Mouse (Mus musculus) lung, embryonic 15.5 days (tissue): ENCODE measurements around the gene Ccnb1ip1. TPM values are rescaled to one million over a fixed set of nuclear protein-coding genes. Genes with fewer than 3 reads are reported as not detected.

Experiments
- ATAC-seq: fragments of 200-750 bp; cut with Nextera tagmentation; 2 replicates; pipeline ENCODE4 v1.8.0; 2017; ENCODE audit warnings: moderate number of reproducible peaks, borderline replicate concordance; ENCODE audit not compliant: low FRiP score, low TSS enrichment; ENCODE audit errors: extremely low read depth
- H3K27ac ChIP-seq: fragments of 300-500 bp; sonication (generic); 2 replicates; pipeline ENCODE4 v1.5.1; 2015; ENCODE audit warnings: moderate library complexity, mild to moderate bottlenecking, inconsistent platforms
- H3K27me3 ChIP-seq: fragments of 300-500 bp; sonication (generic); 2 replicates; pipeline ENCODE4 v1.6.1; 2015; ENCODE audit warnings: inconsistent platforms
- H3K36me3 ChIP-seq: fragments of 300-500 bp; sonication (generic); 2 replicates; pipeline ENCODE4 v1.6.1; 2015; ENCODE audit warnings: inconsistent platforms
- H3K4me1 ChIP-seq: fragments of 300-500 bp; sonication (generic); 2 replicates; pipeline ENCODE4 v1.6.1; 2015; ENCODE audit warnings: inconsistent platforms
- H3K4me2 ChIP-seq: fragments of 300-500 bp; sonication (generic); 2 replicates; pipeline ENCODE4 v1.6.1; 2015; ENCODE audit warnings: inconsistent platforms, mild to moderate bottlenecking, moderate library complexity
- H3K4me3 ChIP-seq: fragments of 300-500 bp; sonication (generic); 2 replicates; pipeline ENCODE4 v1.5.1; 2015; ENCODE audit warnings: mild to moderate bottlenecking, inconsistent platforms
- H3K9ac ChIP-seq: fragments of 300-500 bp; sonication (generic); 2 replicates; pipeline ENCODE4 v1.6.1; 2015; ENCODE audit warnings: inconsistent platforms
- H3K9me3 ChIP-seq: fragments of 300-500 bp; sonication (generic); 2 replicates; pipeline ENCODE4 v1.6.1; 2016; ENCODE audit warnings: inconsistent platforms
- WGBS: fragments of 180-500 bp; shearing (Covaris S2); methylation state at CpG from one replicate; pipeline ENCODE4 v1.1.7; 2015; 5-methylcytosine and 5-hydroxymethylcytosine counted together
- polyA plus RNA-seq: library from polyadenylated mRNA; unstranded; fragments of >200 nt; fragmentation: Nextera tagmentation; extraction: Ambion mirVana; gene quantifications from 2 replicates; pipeline ENCODE4 v1.2.1, GENCODE M21; 2015

Ccnb1ip1 gene
- polyA plus RNA-seq, 1 experiment from 2014 or later: not detected

GRCm38 (mm10) chr14:50771342-50771741 lies 36.2 kb downstream of the Ccnb1ip1 start:
- H3K36me3 ChIP-seq: peaks cover 65% of the 10 kb centered on the region
- no peak overlapping the region for H3K9ac ChIP-seq
- H3K27ac ChIP-seq: no peak overlapping the region
- H3K9me3 ChIP-seq: no peaks in the 10 kb centered on the region
- no peak overlapping the region for H3K4me3 ChIP-seq
- WGBS: 71% methylated on average over 2 of the region's 2 CpGs
- no peaks in the 10 kb centered on the region for H3K4me1 ChIP-seq
- H3K27me3 ChIP-seq: no peaks in the 10 kb centered on the region
- H3K4me2 ChIP-seq: no peak overlapping the region
- ATAC-seq: no peak

- no peak overlapping the region for H3K4me3 ChIP-seq
- peaks cover 33% of the 10 kb centered on the region for H3K36me3 ChIP-seq
- H3K27ac ChIP-seq: no peak overlapping the region
- no peaks in the 10 kb centered on the region for H3K4me1 ChIP-seq
- H3K9me3 ChIP-seq: no peaks in the 10 kb centered on the region
- ATAC-seq: no peak
- 93% methylated on average over 6 of the region's 6 CpGs for WGBS
- H3K27me3 ChIP-seq: no peaks in the 10 kb centered on the region
- H3K4me2 ChIP-seq: no peak overlapping the region
- no peak overlapping the region for H3K9ac ChIP-seq
These were observed 41.8 kb downstream of the Ccnb1ip1 start for GRCm38 (mm10) chr14:50765736-50766135.

- H3K36me3 ChIP-seq: no peaks in the 10 kb centered on the region
- H3K27ac ChIP-seq: no peak overlapping the region
- H3K4me1 ChIP-seq: no peaks in the 10 kb centered on the region
- no peak overlapping the region for H3K9ac ChIP-seq
- no peaks in the 10 kb centered on the region for H3K9me3 ChIP-seq
- no peak for ATAC-seq
- H3K4me3 ChIP-seq: no peak overlapping the region
- H3K27me3 ChIP-seq: no peaks in the 10 kb centered on the region
- H3K4me2 ChIP-seq: no peak overlapping the region
- WGBS: 76% methylated on average over 5 of the region's 5 CpGs
These were observed 49.0 kb downstream of the Ccnb1ip1 start for GRCm38 (mm10) chr14:50758416-50759085.

GRCm38 (mm10) chr14:50744994-50745393 lies 62.5 kb downstream of the Ccnb1ip1 start, which contains the start of gene Olfr749:
TSS of gene Olfr749 (minus strand) at chr14:50745094.
- no peaks in the 10 kb centered on the region for H3K36me3 ChIP-seq
- H3K4me1 ChIP-seq: no peaks in the 10 kb centered on the region
- H3K9me3 ChIP-seq: no peaks in the 10 kb centered on the region
- no peak within 1 kb of the TSS for H3K27ac ChIP-seq
- no peak within 1 kb of the TSS for H3K9ac ChIP-seq
- no peak within 1 kb of the TSS for H3K4me3 ChIP-seq
- H3K27me3 ChIP-seq: no peaks in the 10 kb centered on the region
- H3K4me2 ChIP-seq: no peak within 1 kb of the TSS
- no peak for ATAC-seq

DNA sequence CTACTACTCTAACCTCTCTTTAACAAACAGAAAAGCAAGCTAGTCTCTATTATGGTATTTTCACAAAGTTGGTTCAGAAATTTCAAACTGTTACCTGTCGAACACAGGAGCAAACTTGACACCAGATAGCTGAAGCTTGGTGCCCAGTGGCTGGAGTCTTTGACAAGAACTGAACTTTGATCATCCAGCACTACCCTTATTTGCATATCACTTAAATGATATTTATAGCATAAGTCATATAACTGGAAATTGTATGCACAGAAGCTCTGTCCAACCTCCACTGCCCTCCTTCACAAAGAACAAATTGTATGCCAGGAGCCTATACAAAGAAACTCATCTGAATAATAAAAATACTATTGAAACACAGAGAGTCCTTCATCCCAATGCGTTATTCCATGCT lies 65.9 kb downstream of the Ccnb1ip1 start:
- Histone ChIP-seq H3K4me1 (no peaks in the 10 kb centered on the region), H3K4me2 (no peak overlapping the region), H3K9me3 (no peaks in the 10 kb centered on the region), H3K36me3 (no peaks in the 10 kb centered on the region), H3K27ac (no peak overlapping the region), H3K4me3 (no peak overlapping the region), H3K9ac (no peak overlapping the region), H3K27me3 (no peaks in the 10 kb centered on the region)
- no peak for ATAC-seq
- 61% methylated on average over 2 of the region's 2 CpGs for WGBS

DNA sequence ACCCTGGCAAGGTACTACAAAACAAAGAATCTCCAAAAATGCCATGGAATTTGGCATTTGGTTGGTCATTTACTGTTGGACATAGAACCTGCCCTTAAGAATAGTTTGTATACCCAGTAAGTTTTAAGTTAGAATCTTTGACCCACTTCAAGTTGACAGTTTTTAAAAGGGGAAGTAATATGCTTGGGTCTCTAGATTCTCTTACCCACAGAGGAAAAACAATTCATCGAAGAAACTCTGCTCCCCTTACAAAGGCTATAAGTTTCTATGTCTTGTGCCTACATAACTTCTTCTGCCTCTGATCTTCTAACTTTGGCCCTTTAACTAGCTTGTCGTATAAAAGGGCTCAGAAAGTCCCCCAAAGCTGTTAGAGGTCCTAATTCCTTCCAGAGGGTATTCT lies 67.2 kb downstream of the Ccnb1ip1 start:
- H3K9ac ChIP-seq: no peak overlapping the region
- H3K27me3 ChIP-seq: no peaks in the 10 kb centered on the region
- no peaks in the 10 kb centered on the region for H3K9me3 ChIP-seq
- no peaks in the 10 kb centered on the region for H3K36me3 ChIP-seq
- H3K4me1 ChIP-seq: no peaks in the 10 kb centered on the region
- WGBS: 64% methylated on average over 2 of the region's 2 CpGs
- no peak overlapping the region for H3K4me2 ChIP-seq
- no peak overlapping the region for H3K27ac ChIP-seq
- H3K4me3 ChIP-seq: no peak overlapping the region
- no peak for ATAC-seq

Other genes with a start within 250 kb of the Ccnb1ip1 start
- gene Olfr744, start 192.9 kb downstream of the Ccnb1ip1 start, polyA plus RNA-seq: not detected in 2 replicates
- gene Olfr745, start 168.3 kb downstream of the Ccnb1ip1 start, polyA plus RNA-seq: not detected in 2 replicates
- not detected in 2 replicates for gene Olfr746, start 160.6 kb downstream of the Ccnb1ip1 start, polyA plus RNA-seq
- not detected in 2 replicates for gene Olfr747, start 114.5 kb downstream of the Ccnb1ip1 start, polyA plus RNA-seq
- not detected in 2 replicates for gene Olfr748, start 100.4 kb downstream of the Ccnb1ip1 start, polyA plus RNA-seq
- not detected in 2 replicates for gene Olfr749, start 62.6 kb downstream of the Ccnb1ip1 start, polyA plus RNA-seq
- gene Ttc5, start 22.2 kb downstream of the Ccnb1ip1 start, polyA plus RNA-seq: 69.0 and 74.1 TPM in 2 replicates
- gene Parp2, start 109 bp upstream of the Ccnb1ip1 start, polyA plus RNA-seq: 60.8 and 61.2 TPM in 2 replicates
- 5.3 and 6.2 TPM in 2 replicates for gene Tep1, start 62.8 kb upstream of the Ccnb1ip1 start, polyA plus RNA-seq
- gene Klhl33, start 89.8 kb upstream of the Ccnb1ip1 start, polyA plus RNA-seq: 0.36 and 0.50 TPM in 2 replicates
- gene Osgep, start 117.2 kb upstream of the Ccnb1ip1 start, polyA plus RNA-seq: 174 and 176 TPM in 2 replicates
- gene Apex1, start 117.2 kb upstream of the Ccnb1ip1 start, polyA plus RNA-seq: 222 and 228 TPM in 2 replicates
- gene Pip4p1, start 123.1 kb upstream of the Ccnb1ip1 start, polyA plus RNA-seq: 46.7 and 53.4 TPM in 2 replicates
- 68.1 and 69.5 TPM in 2 replicates for gene Pnp, start 123.3 kb upstream of the Ccnb1ip1 start, polyA plus RNA-seq
- gene Gm49342, start 136.8 kb upstream of the Ccnb1ip1 start, polyA plus RNA-seq: not detected in 2 replicates
- gene Pnp2, start 148.3 kb upstream of the Ccnb1ip1 start, polyA plus RNA-seq: 0.38 and 0.76 TPM in 2 replicates
- 0.25 and 0.28 TPM in 2 replicates for gene Rnase10, start 200.0 kb upstream of the Ccnb1ip1 start, polyA plus RNA-seq
- not detected in 2 replicates for gene Rnase9, start 234.1 kb upstream of the Ccnb1ip1 start, polyA plus RNA-seq
- gene Rnase11, start 242.4 kb upstream of the Ccnb1ip1 start, polyA plus RNA-seq: not detected in 2 replicates
- gene Rnase12, start 249.9 kb upstream of the Ccnb1ip1 start, polyA plus RNA-seq: not detected in 2 replicates